Mouse (Mus musculus) stomach, postnatal 0 days (tissue): ENCODE data around the gene Vav3. TPM values are rescaled to one million over a fixed set of nuclear protein-coding genes. Genes with fewer than 3 reads are reported as not detected.
A peak's percentile ranks its signal among the peaks of the same experiment; 100 is the strongest.

Experiments
- ATAC-seq: fragments of 200-750 bp; cut with Nextera tagmentation; 2 replicates; pipeline ENCODE4 v1.8.0; 2017; ENCODE audit not compliant: low FRiP score, low TSS enrichment
- DNase-seq: peaks from one replicate; pipeline ENCODE4 v3.0.0-alpha.2; 2016; ENCODE audit warnings: low spot score
- H3K27ac ChIP-seq: fragments of 300-500 bp; sonication (generic); replicated peaks from 2 replicates; pipeline ENCODE4 v1.5.1; 2014; ENCODE audit warnings: mild to moderate bottlenecking, control low read depth
- H3K27me3 ChIP-seq: fragments of 300-500 bp; sonication (generic); 2 replicates; pipeline ENCODE4 v1.6.1; 2014; ENCODE audit warnings: low read length; ENCODE audit not compliant: control insufficient read depth, insufficient read depth
- H3K36me3 ChIP-seq: fragments of 300-500 bp; sonication (generic); 2 replicates; pipeline ENCODE4 v1.6.1; 2014; ENCODE audit warnings: low read length, mixed read lengths; ENCODE audit not compliant: control insufficient read depth, insufficient read depth
- H3K4me1 ChIP-seq: fragments of 300-500 bp; sonication (generic); replicated peaks from 2 replicates; pipeline ENCODE4 v1.6.1; 2014; ENCODE audit warnings: antibody characterized with exemption; ENCODE audit not compliant: control insufficient read depth, insufficient read depth
- H3K4me2 ChIP-seq: fragments of 300-500 bp; sonication (generic); replicated peaks from 2 replicates; pipeline ENCODE4 v1.6.1; 2014; ENCODE audit warnings: low read depth, mild to moderate bottlenecking, control low read depth, moderate library complexity
- H3K4me3 ChIP-seq: fragments of 300-500 bp; sonication (generic); 2 replicates; pipeline ENCODE4 v1.5.1; 2014; ENCODE audit warnings: low read depth, low read length, control low read depth
- H3K9ac ChIP-seq: fragments of 300-500 bp; sonication (generic); 2 replicates; pipeline ENCODE4 v1.6.1; 2014; ENCODE audit warnings: mild to moderate bottlenecking, low read length, control low read depth, mixed read lengths
- H3K9me3 ChIP-seq: fragments of 300-500 bp; sonication (generic); 2 replicates; pipeline ENCODE4 v1.6.1; 2016; ENCODE audit warnings: low read length; ENCODE audit not compliant: control insufficient read depth
- CTCF ChIP-seq: IDR thresholded peaks from 2 replicates; pipeline ENCODE4 v1.5.1; 2016; ENCODE audit warnings: antibody characterized with exemption, low read depth, mild to moderate bottlenecking, moderate library complexity
- EP300 ChIP-seq: optimal IDR thresholded peaks from 2 replicates; pipeline ENCODE3; 2016; ENCODE audit warnings: antibody characterized with exemption
- WGBS: fragments of 180-500 bp; shearing (Covaris S2); extraction: QIAGEN DNeasy Blood & Tissue Kit; methylation state at CpG from one replicate; pipeline ENCODE4 v1.1.7; 2014; 5-methylcytosine and 5-hydroxymethylcytosine counted together
- polyA plus RNA-seq: library from polyadenylated mRNA; unstranded; fragments of >200 nt; fragmentation: Nextera tagmentation; extraction: Ambion mirVana; gene quantifications from 2 replicates; pipeline ENCODE4 v1.2.1, GENCODE M21; 2015

Vav3 gene
- polyA plus RNA-seq, 1 experiment from 2014 or later: 20.2 TPM

GRCm38 (mm10) chr3:109497074-109497473 is 156.6 kb downstream of the Vav3 start:
- Histone ChIP-seq H3K4me3 (no peak overlapping the region), H3K9ac (no peak overlapping the region), H3K4me2 (no peak overlapping the region), H3K27ac (no peak overlapping the region), H3K36me3 (no peaks in the 10 kb centered on the region), H3K4me1 (no peaks in the 10 kb centered on the region), H3K9me3 (no peaks in the 10 kb centered on the region), H3K27me3 (no peaks in the 10 kb centered on the region)
- no peak for ATAC-seq
- WGBS: 75% methylated on average over 4 of the region's 4 CpGs
- TF ChIP-seq EP300 (no peak), CTCF (peak; percentile 16; the same call in 1 of the 2 replicates)
- DNase-seq: no peak

GRCm38 (mm10) chr3:109499861-109500456 is 159.5 kb downstream of the Vav3 start:
- Histone ChIP-seq H3K9me3 (no peaks in the 10 kb centered on the region), H3K4me2 (no peak overlapping the region), H3K27ac (no peak overlapping the region), H3K9ac (no peak overlapping the region), H3K27me3 (no peaks in the 10 kb centered on the region), H3K4me1 (no peaks in the 10 kb centered on the region), H3K4me3 (no peak overlapping the region), H3K36me3 (no peaks in the 10 kb centered on the region)
- DNase-seq: no peak
- no peak for ATAC-seq
- 83% methylated on average over 1 of the region's 1 CpGs for WGBS
- TF ChIP-seq EP300 (no peak), CTCF (no peak)

- no peak overlapping the region for H3K4me3 ChIP-seq
- H3K4me2 ChIP-seq: no peak overlapping the region
- H3K9ac ChIP-seq: no peak overlapping the region
- no peaks in the 10 kb centered on the region for H3K9me3 ChIP-seq
- ATAC-seq (no peak), DNase-seq (no peak)
- no peak for TF ChIP-seq CTCF
- no peak for TF ChIP-seq EP300
- no peaks in the 10 kb centered on the region for H3K4me1 ChIP-seq
- H3K27me3 ChIP-seq: no peaks in the 10 kb centered on the region
- no peak overlapping the region for H3K27ac ChIP-seq
- WGBS: 44% methylated on average over 1 of the region's 1 CpGs
- no peaks in the 10 kb centered on the region for H3K36me3 ChIP-seq
Measured at GRCm38 (mm10) chr3:109509784-109510183, 169.3 kb downstream of the Vav3 start.

- Histone ChIP-seq H3K36me3 (no peaks in the 10 kb centered on the region), H3K4me1 (no peaks in the 10 kb centered on the region), H3K9ac (no peak overlapping the region), H3K4me3 (no peak overlapping the region), H3K9me3 (no peaks in the 10 kb centered on the region), H3K4me2 (no peak overlapping the region), H3K27me3 (no peaks in the 10 kb centered on the region), H3K27ac (no peak overlapping the region)
- TF ChIP-seq EP300: no peak
- TF ChIP-seq CTCF: no peak
- DNase-seq (no peak), ATAC-seq (no peak)
- WGBS: 81% methylated on average over 1 of the region's 1 CpGs
Measured at GRCm38 (mm10) chr3:109511849-109512248, 171.4 kb downstream of the Vav3 start.

- no peak overlapping the region for H3K4me3 ChIP-seq
- H3K9ac ChIP-seq: no peak overlapping the region
- no peaks in the 10 kb centered on the region for H3K27me3 ChIP-seq
- WGBS: 56% methylated on average over 3 of the region's 3 CpGs
- no peak for TF ChIP-seq EP300
- no peak for TF ChIP-seq CTCF
- H3K4me2 ChIP-seq: no peak overlapping the region
- DNase-seq (no peak), ATAC-seq (no peak)
- H3K27ac ChIP-seq: no peak overlapping the region
- H3K9me3 ChIP-seq: no peaks in the 10 kb centered on the region
- no peaks in the 10 kb centered on the region for H3K4me1 ChIP-seq
- H3K36me3 ChIP-seq: no peaks in the 10 kb centered on the region
Measured at GRCm38 (mm10) chr3:109515479-109515878, 175.0 kb downstream of the Vav3 start.

GRCm38 (mm10) chr3:109516372-109516771 is 175.9 kb downstream of the Vav3 start:
- no peak overlapping the region for H3K9ac ChIP-seq
- H3K4me3 ChIP-seq: no peak overlapping the region
- H3K4me2 ChIP-seq: no peak overlapping the region
- no peaks in the 10 kb centered on the region for H3K27me3 ChIP-seq
- H3K9me3 ChIP-seq: no peaks in the 10 kb centered on the region
- TF ChIP-seq CTCF (no peak), EP300 (no peak)
- H3K4me1 ChIP-seq: no peaks in the 10 kb centered on the region
- H3K27ac ChIP-seq: no peak overlapping the region
- ATAC-seq (no peak), DNase-seq (no peak)
- H3K36me3 ChIP-seq: no peaks in the 10 kb centered on the region
- WGBS: 87% methylated on average over 10 of the region's 10 CpGs
